Mouse (Mus musculus): ENCODE measurements around the gene Pcgf1.

GRCm38 (mm10) chr6:83080210-83080609 is 2.5 kb downstream of the Pcgf1 start:
- TF ChIP-seq TAL1 (IDR thresholded peaks at IDR 0.05; ENCODE audit: low read length) (no peak), GATA1 (IDR thresholded peaks at IDR 0.05; ENCODE audit: low read length) (no peak)
